Mouse (Mus musculus) forebrain, embryonic 16.5 days (tissue): ENCODE measurements around the gene Rnls. TPM values are rescaled to one million over a fixed set of nuclear protein-coding genes. Genes with fewer than 3 reads are reported as not detected.

ENCODE experiments used
- ATAC-seq: fragments of 200-750 bp; cut with Nextera tagmentation; 2 replicates; pipeline ENCODE4 v1.8.0; 2017; ENCODE audit warnings: mild to moderate bottlenecking, moderate library complexity
- H3K27ac ChIP-seq: fragments of 300-500 bp; sonication (generic); 2 replicates; pipeline ENCODE4 v1.5.1; 2014; ENCODE audit warnings: low read length, control low read depth
- H3K27me3 ChIP-seq: fragments of 300-500 bp; sonication (generic); replicated peaks from 2 replicates; pipeline ENCODE4 v1.6.1; 2014; ENCODE audit warnings: low read length; ENCODE audit not compliant: control insufficient read depth, insufficient read depth
- H3K36me3 ChIP-seq: fragments of 300-500 bp; sonication (generic); 2 replicates; pipeline ENCODE4 v1.6.1; 2014; ENCODE audit not compliant: control insufficient read depth, insufficient read depth
- H3K4me1 ChIP-seq: fragments of 300-500 bp; sonication (generic); replicated peaks from 2 replicates; pipeline ENCODE4 v1.6.1; 2014; ENCODE audit warnings: low read length; ENCODE audit not compliant: control insufficient read depth, insufficient read depth
- H3K4me2 ChIP-seq: fragments of 300-500 bp; sonication (generic); 2 replicates; pipeline ENCODE4 v1.6.1; 2014; ENCODE audit warnings: mild to moderate bottlenecking, low read length, control low read depth
- H3K4me3 ChIP-seq: fragments of 300-500 bp; sonication (generic); replicated peaks from 2 replicates; pipeline ENCODE4 v1.5.1; 2014; ENCODE audit warnings: mild to moderate bottlenecking, low read length, control low read depth
- H3K9ac ChIP-seq: fragments of 300-500 bp; sonication (generic); replicated peaks from 2 replicates; pipeline ENCODE4 v1.6.1; 2014; ENCODE audit warnings: low read depth, low read length, control low read depth
- H3K9me3 ChIP-seq: fragments of 300-500 bp; sonication (generic); 2 replicates; pipeline ENCODE4 v1.6.1; 2016; ENCODE audit warnings: low read length; ENCODE audit not compliant: control insufficient read depth
- WGBS: fragments of 180-500 bp; shearing (Covaris S2); extraction: QIAGEN DNeasy Blood & Tissue Kit; methylation state at CpG from one replicate; pipeline ENCODE4 v1.1.7; 2014; 5-methylcytosine and 5-hydroxymethylcytosine counted together
- polyA plus RNA-seq: library from polyadenylated mRNA; unstranded; fragments of >200 nt; fragmentation: Nextera tagmentation; extraction: Ambion mirVana; gene quantifications from 2 replicates; pipeline ENCODE4 v1.2.1, GENCODE M21; 2015

The Rnls gene
- polyA plus RNA-seq, 1 experiment from 2014 or later = 9.1 TPM

GRCm38 (mm10) chr19:33217791-33218300 lies 174.2 kb downstream of the Rnls start:
- no peak overlapping the region for H3K9ac ChIP-seq
- H3K27me3 ChIP-seq = no peaks in the 10 kb centered on the region
- no peaks in the 10 kb centered on the region for H3K4me1 ChIP-seq
- ATAC-seq = no peak
- no peak overlapping the region for H3K4me2 ChIP-seq
- WGBS = 90% methylated on average over 6 of the region's 6 CpGs
- no peak overlapping the region for H3K4me3 ChIP-seq
- no peak overlapping the region for H3K27ac ChIP-seq
- no peaks in the 10 kb centered on the region for H3K36me3 ChIP-seq
- no peaks in the 10 kb centered on the region for H3K9me3 ChIP-seq

- Histone ChIP-seq H3K9me3 (no peaks in the 10 kb centered on the region), H3K4me3 (no peak overlapping the region), H3K9ac (no peak overlapping the region), H3K27ac (no peak overlapping the region), H3K4me2 (no peak overlapping the region), H3K36me3 (no peaks in the 10 kb centered on the region), H3K27me3 (no peaks in the 10 kb centered on the region), H3K4me1 (no peaks in the 10 kb centered on the region)
- 90% methylated on average over 2 of the region's 2 CpGs for WGBS
- ATAC-seq = no peak
Measured at GRCm38 (mm10) chr19:33209709-33210108, 182.4 kb downstream of the Rnls start.

- no peak overlapping the region for H3K27ac ChIP-seq
- no peaks in the 10 kb centered on the region for H3K27me3 ChIP-seq
- no peak overlapping the region for H3K4me3 ChIP-seq
- H3K4me2 ChIP-seq = no peak overlapping the region
- no peak overlapping the region for H3K9ac ChIP-seq
- H3K4me1 ChIP-seq = no peaks in the 10 kb centered on the region
- H3K36me3 ChIP-seq = no peaks in the 10 kb centered on the region
- WGBS = 89% methylated on average over 1 of the region's 1 CpGs
- no peaks in the 10 kb centered on the region for H3K9me3 ChIP-seq
- no peak for ATAC-seq
Measured at GRCm38 (mm10) chr19:33207991-33208390, 184.1 kb downstream of the Rnls start.

- ATAC-seq = no peak
- H3K9me3 ChIP-seq = no peaks in the 10 kb centered on the region
- no peaks in the 10 kb centered on the region for H3K27me3 ChIP-seq
- WGBS = 86% methylated on average over 2 of the region's 2 CpGs
- H3K4me1 ChIP-seq = no peaks in the 10 kb centered on the region
- H3K4me3 ChIP-seq = no peak overlapping the region
- H3K27ac ChIP-seq = no peak overlapping the region
- no peak overlapping the region for H3K9ac ChIP-seq
- H3K4me2 ChIP-seq = no peak overlapping the region
- H3K36me3 ChIP-seq = no peaks in the 10 kb centered on the region
Measured at GRCm38 (mm10) chr19:33205389-33205788, 186.7 kb downstream of the Rnls start.

GRCm38 (mm10) chr19:33202422-33202821 lies 189.7 kb downstream of the Rnls start:
- no peaks in the 10 kb centered on the region for H3K27me3 ChIP-seq
- no peak overlapping the region for H3K9ac ChIP-seq
- no peak overlapping the region for H3K4me2 ChIP-seq
- H3K9me3 ChIP-seq = no peaks in the 10 kb centered on the region
- ATAC-seq = no peak
- no peaks in the 10 kb centered on the region for H3K36me3 ChIP-seq
- H3K27ac ChIP-seq = no peak overlapping the region
- H3K4me3 ChIP-seq = no peak overlapping the region
- H3K4me1 ChIP-seq = no peaks in the 10 kb centered on the region
- 86% methylated on average over 6 of the region's 6 CpGs for WGBS

- Histone ChIP-seq H3K27ac (no peak overlapping the region), H3K9me3 (no peaks in the 10 kb centered on the region), H3K36me3 (no peaks in the 10 kb centered on the region), H3K4me1 (no peaks in the 10 kb centered on the region), H3K4me3 (no peak overlapping the region), H3K9ac (no peak overlapping the region), H3K27me3 (no peaks in the 10 kb centered on the region), H3K4me2 (no peak overlapping the region)
- ATAC-seq = no peak
- WGBS = 85% methylated on average over 4 of the region's 4 CpGs
Measured at GRCm38 (mm10) chr19:33201181-33201580, 190.9 kb downstream of the Rnls start.

- Histone ChIP-seq H3K27me3 (no peaks in the 10 kb centered on the region), H3K9ac (no peak overlapping the region), H3K4me1 (no peaks in the 10 kb centered on the region), H3K9me3 (no peaks in the 10 kb centered on the region), H3K27ac (no peak overlapping the region), H3K4me3 (no peak overlapping the region), H3K36me3 (no peaks in the 10 kb centered on the region), H3K4me2 (no peak overlapping the region)
- WGBS = 55% methylated on average over 2 of the region's 2 CpGs
- ATAC-seq = no peak
Measured at GRCm38 (mm10) chr19:33192064-33192463, 200.0 kb downstream of the Rnls start.

GRCm38 (mm10) chr19:33188766-33189165 lies 203.3 kb downstream of the Rnls start:
- WGBS = 87% methylated on average over 1 of the region's 1 CpGs
- Histone ChIP-seq H3K27ac (no peak overlapping the region), H3K27me3 (no peaks in the 10 kb centered on the region), H3K4me2 (no peak overlapping the region), H3K4me1 (no peaks in the 10 kb centered on the region), H3K9ac (no peak overlapping the region), H3K36me3 (no peaks in the 10 kb centered on the region), H3K9me3 (no peaks in the 10 kb centered on the region), H3K4me3 (no peak overlapping the region)
- ATAC-seq = no peak

- Histone ChIP-seq H3K27me3 (no peaks in the 10 kb centered on the region), H3K4me2 (no peak overlapping the region), H3K27ac (no peak overlapping the region), H3K9me3 (no peaks in the 10 kb centered on the region), H3K36me3 (no peaks in the 10 kb centered on the region), H3K9ac (no peak overlapping the region), H3K4me3 (no peak overlapping the region), H3K4me1 (no peaks in the 10 kb centered on the region)
- 68% methylated on average over 5 of the region's 5 CpGs for WGBS
- no peak for ATAC-seq
Measured at GRCm38 (mm10) chr19:33179595-33179994, 212.5 kb downstream of the Rnls start.

- no peak for ATAC-seq
- Histone ChIP-seq H3K27me3 (no peaks in the 10 kb centered on the region), H3K9ac (no peak overlapping the region), H3K27ac (no peak overlapping the region), H3K4me3 (no peak overlapping the region), H3K9me3 (no peaks in the 10 kb centered on the region), H3K4me2 (no peak overlapping the region), H3K36me3 (no peaks in the 10 kb centered on the region), H3K4me1 (no peaks in the 10 kb centered on the region)
- WGBS = 48% methylated on average over 3 of the region's 3 CpGs
Measured at GRCm38 (mm10) chr19:33178866-33179265, 213.2 kb downstream of the Rnls start.
